Mouse (Mus musculus): ENCODE data around the gene Dnph1. TPM values are rescaled to one million over a fixed set of nuclear protein-coding genes. Genes with fewer than 3 reads are reported as not detected.

The Dnph1 gene
- 1 to 10 TPM; 6.0 to 6.2 TPM for total RNA-seq (2021)

- intact Hi-C loops (cut with DNase I), result no loop called here
- peak; percentile 81 to 86 for DNase-seq (ENCODE audit: extremely low spot score in 1 of 2, low spot score in 2 of 2)
Measured at GRCm38 (mm10) chr17:46496623-46497434, at the start of gene Dnph1. Dnph1 (plus strand) TSS chr17:46496711.

- intact Hi-C loops (cut with DNase I), result no loop called here
- DNase-seq (ENCODE audit: extremely low spot score in 1 of 2, low spot score in 2 of 2), result no peak
Measured at GRCm38 (mm10) chr17:46452683-46453082, 43.8 kb upstream of the Dnph1 start.

GRCm38 (mm10) chr17:46453302-46453948 lies 43.1 kb upstream of the Dnph1 start:
- intact Hi-C loops (cut with DNase I), result no loop called here

GRCm38 (mm10) chr17:46453970-46454411 lies 42.5 kb upstream of the Dnph1 start:
- intact Hi-C loops (cut with DNase I), result no loop called here
- DNase-seq (ENCODE audit: extremely low spot score in 1 of 2, low spot score in 2 of 2), result no peak

More at GRCm38 (mm10) chr17:46453302-46453948, 43.1 kb upstream of the Dnph1 start:
- no peak for DNase-seq (ENCODE audit: extremely low spot score in 1 of 2, low spot score in 2 of 2)

GRCm38 (mm10) chr17:46454539-46454938 lies 42.0 kb upstream of the Dnph1 start:
- DNase-seq (ENCODE audit: extremely low spot score in 1 of 2, low spot score in 2 of 2), result no peak
- intact Hi-C loops (cut with DNase I), result no loop called here

GRCm38 (mm10) chr17:46455110-46455691 lies 41.3 kb upstream of the Dnph1 start:
- intact Hi-C loops (cut with DNase I), result no loop called here
- peak in 1 of 2 experiments; percentile 71 for DNase-seq (ENCODE audit: extremely low spot score in 1 of 2, low spot score in 2 of 2)

GRCm38 (mm10) chr17:46457791-46458190 lies 38.7 kb upstream of the Dnph1 start:
- intact Hi-C loops (cut with DNase I), result no loop called here
- no peak for DNase-seq (ENCODE audit: extremely low spot score in 1 of 2, low spot score in 2 of 2)

GRCm38 (mm10) chr17:46458439-46458838 lies 38.1 kb upstream of the Dnph1 start:
- DNase-seq (ENCODE audit: extremely low spot score in 1 of 2, low spot score in 2 of 2), result no peak
- intact Hi-C loops (cut with DNase I), result no loop called here

GRCm38 (mm10) chr17:46460673-46461072 lies 35.8 kb upstream of the Dnph1 start:
- no peak for DNase-seq (ENCODE audit: extremely low spot score in 1 of 2, low spot score in 2 of 2)
- intact Hi-C loops (cut with DNase I), result no loop called here

GRCm38 (mm10) chr17:46461347-46461746 lies 35.2 kb upstream of the Dnph1 start:
- intact Hi-C loops (cut with DNase I), result no loop called here
- DNase-seq (ENCODE audit: extremely low spot score in 1 of 2, low spot score in 2 of 2), result no peak

- DNase-seq (ENCODE audit: extremely low spot score in 1 of 2, low spot score in 2 of 2), result no peak
- intact Hi-C loops (cut with DNase I), result no loop called here
Measured at GRCm38 (mm10) chr17:46462226-46462625, 34.3 kb upstream of the Dnph1 start.

GRCm38 (mm10) chr17:46467830-46468229 lies 28.7 kb upstream of the Dnph1 start:
- no peak for DNase-seq (ENCODE audit: extremely low spot score in 1 of 2, low spot score in 2 of 2)
- intact Hi-C loops (cut with DNase I), result no loop called here

- intact Hi-C loops (cut with DNase I), result no loop called here
Measured at GRCm38 (mm10) chr17:46476601-46477000, 19.9 kb upstream of the Dnph1 start.

GRCm38 (mm10) chr17:46477286-46477685 lies 19.2 kb upstream of the Dnph1 start:
- intact Hi-C loops (cut with DNase I), result no loop called here
- no peak for DNase-seq (ENCODE audit: extremely low spot score in 1 of 2, low spot score in 2 of 2)

More at GRCm38 (mm10) chr17:46476601-46477000, 19.9 kb upstream of the Dnph1 start:
- DNase-seq (ENCODE audit: extremely low spot score in 1 of 2, low spot score in 2 of 2), result no peak

GRCm38 (mm10) chr17:46483561-46484001 lies 12.9 kb upstream of the Dnph1 start:
- intact Hi-C loops (cut with DNase I), result no loop called here
- peak; percentile 48 to 66 for DNase-seq (ENCODE audit: extremely low spot score in 1 of 2, low spot score in 2 of 2)

- intact Hi-C loops (cut with DNase I), result no loop called here
- DNase-seq (ENCODE audit: extremely low spot score in 1 of 2, low spot score in 2 of 2), result peak in 1 of 2 experiments; percentile 70
Measured at GRCm38 (mm10) chr17:46484021-46484431, 12.5 kb upstream of the Dnph1 start.

- intact Hi-C loops (cut with DNase I), result no loop called here
- no peak for DNase-seq (ENCODE audit: extremely low spot score in 1 of 2, low spot score in 2 of 2)
Measured at GRCm38 (mm10) chr17:46484461-46484875, 12.0 kb upstream of the Dnph1 start.

GRCm38 (mm10) chr17:46486995-46487394 lies 9.5 kb upstream of the Dnph1 start:
- intact Hi-C loops (cut with DNase I), result no loop called here
- no peak for DNase-seq (ENCODE audit: extremely low spot score in 1 of 2, low spot score in 2 of 2)

GRCm38 (mm10) chr17:46487431-46487830 lies 9.1 kb upstream of the Dnph1 start, which contains the start of gene Ttbk1:
Ttbk1 (minus strand) TSS chr17:46487675.
- intact Hi-C loops (cut with DNase I), result no loop called here
- peak in 1 of 2 experiments; percentile 79 for DNase-seq (ENCODE audit: extremely low spot score in 1 of 2, low spot score in 2 of 2)
